Mouse (Mus musculus) erythroblast, adult 5-6 weeks (primary cell): ENCODE results near the gene Tfip11. TPM values are rescaled to one million over a fixed set of nuclear protein-coding genes. Genes with fewer than 3 reads are reported as not detected.

Experiments used
- ATAC-seq: replicated peaks from 2 replicates; pipeline ENCODE4 v1.8.0; 2016; ENCODE audit warnings: moderate number of reproducible peaks, mild to moderate bottlenecking, moderate TSS enrichment, inconsistent platforms; ENCODE audit not compliant: poor library complexity, low FRiP score, severe bottlenecking
- total RNA-seq, 2 experiments: library from RNA; stranded (forward) in 1 of 2; stranded (reverse) in 1 of 2; fragments of 150-400 nt in 1 of 2; fragments of 200-764, 138-1000 nt in 1 of 2; gene quantifications; 2 replicates each; pipeline versions ENCODE4 v1.2.3 to v1.2.4; 2015 to 2017; ENCODE audit warnings: low replicate concordance in 2 of 2

The Tfip11 gene
- total RNA-seq, 2 experiments from 2014 or later, result 3.5 to 3.9 TPM

GRCm38 (mm10) chr5:112385973-112386372 is 59.8 kb downstream of the Tfip11 start:
- ATAC-seq, result peak; percentile 31; the same call in 1 of the 2 replicates

Other genes with a start within 250 kb of the Tfip11 start
- gene Cryba4, start 73.8 kb upstream of the Tfip11 start, total RNA-seq (2015; ENCODE audit: low replicate concordance), result 3.3 TPM in 1 of 2 replicates, not detected in the other
- not detected in 2 replicates for gene Cryba4, start 73.8 kb upstream of the Tfip11 start, total RNA-seq (2017; ENCODE audit: low replicate concordance)
- gene Crybb1, start 70.5 kb upstream of the Tfip11 start, total RNA-seq (2015; ENCODE audit: low replicate concordance), result not detected in 2 replicates
- not detected in 2 replicates for gene Crybb1, start 70.5 kb upstream of the Tfip11 start, total RNA-seq (2017; ENCODE audit: low replicate concordance)
- gene Tpst2, start 49.7 kb upstream of the Tfip11 start, total RNA-seq (2015; ENCODE audit: low replicate concordance), result 11.7 and 14.0 TPM in 2 replicates
- gene Tpst2, start 49.7 kb upstream of the Tfip11 start, total RNA-seq (2017; ENCODE audit: low replicate concordance), result 5.0 and 6.4 TPM in 2 replicates
- 7.5 and 8.2 TPM in 2 replicates for gene Srrd, start 16.7 kb downstream of the Tfip11 start, total RNA-seq (2015; ENCODE audit: low replicate concordance)
- gene Srrd, start 16.7 kb downstream of the Tfip11 start, total RNA-seq (2017; ENCODE audit: low replicate concordance), result 0.17 and 3.3 TPM in 2 replicates
- 3.5 TPM in 1 of 2 replicates, not detected in the other for gene Hps4, start 16.7 kb downstream of the Tfip11 start, total RNA-seq (2015; ENCODE audit: low replicate concordance)
- gene Hps4, start 16.7 kb downstream of the Tfip11 start, total RNA-seq (2017; ENCODE audit: low replicate concordance), result 1.5 and 5.0 TPM in 2 replicates
- not detected in 2 replicates for gene Gm6583, start 29.7 kb downstream of the Tfip11 start, total RNA-seq (2015; ENCODE audit: low replicate concordance)
- gene Gm6583, start 29.7 kb downstream of the Tfip11 start, total RNA-seq (2017; ENCODE audit: low replicate concordance), result not detected in 2 replicates
- not detected in 2 replicates for gene Asphd2, start 68.5 kb downstream of the Tfip11 start, total RNA-seq (2015; ENCODE audit: low replicate concordance)
- gene Asphd2, start 68.5 kb downstream of the Tfip11 start, total RNA-seq (2017; ENCODE audit: low replicate concordance), result not detected in 2 replicates
- gene Gm6588, start 123.1 kb downstream of the Tfip11 start, total RNA-seq (2015; ENCODE audit: low replicate concordance), result not detected in 2 replicates
- gene Gm6588, start 123.1 kb downstream of the Tfip11 start, total RNA-seq (2017; ENCODE audit: low replicate concordance), result not detected in 2 replicates